Mouse (Mus musculus) MN1 (cell line): ENCODE measurements around the gene Gas2l3.

Experiments used
- DNase-seq: peaks from one replicate; pipeline ENCODE4 v3.0.0-alpha.2; 2016; ENCODE audit warnings: low spot score

Gene Gas2l3

DNA sequence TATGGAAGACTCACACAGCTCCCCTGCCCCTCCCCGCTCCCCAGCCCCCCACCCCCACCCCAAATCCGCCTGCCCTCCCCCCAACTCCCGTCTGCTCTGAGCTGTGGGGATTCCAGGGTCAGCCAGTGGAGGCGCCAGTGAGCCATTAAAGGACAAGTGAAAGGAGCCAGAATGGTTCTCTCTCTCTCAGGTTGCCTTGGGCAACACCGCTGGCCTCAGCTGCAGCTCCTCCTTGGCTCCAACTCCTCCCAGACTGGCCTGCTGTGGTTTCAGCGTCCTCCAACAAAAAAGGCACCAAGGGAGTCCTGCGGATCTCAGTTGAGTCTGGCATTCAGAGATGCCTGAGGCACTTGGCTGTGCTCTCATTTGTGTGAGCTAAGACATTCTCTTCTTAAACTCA, 47.9 kb downstream of the Gas2l3 start:
- DNase-seq: no peak

- DNase-seq: no peak
These were observed 48.4 kb downstream of the Gas2l3 start for GRCm38 (mm10) chr10:89395321-89395720.

DNA sequence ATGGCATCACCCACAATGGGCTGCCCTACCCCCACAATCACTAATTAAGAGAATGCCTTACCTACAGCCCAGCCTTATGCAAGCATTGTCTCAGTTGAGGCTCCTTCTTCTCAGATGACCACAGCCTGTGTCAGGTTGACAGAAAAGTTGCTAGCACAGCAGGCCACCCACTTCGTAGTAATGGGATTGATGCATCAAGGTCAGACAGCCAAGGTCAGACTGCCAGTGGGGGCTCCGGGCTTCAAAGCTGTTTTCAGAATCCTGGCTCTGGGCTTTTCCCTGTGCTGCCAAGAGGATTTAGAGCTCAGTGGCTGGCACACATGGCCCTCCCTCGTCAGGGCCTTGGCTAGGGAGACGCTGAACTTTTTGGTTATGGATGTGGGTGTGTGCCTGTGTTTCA, 51.1 kb downstream of the Gas2l3 start:
- no peak for DNase-seq

- DNase-seq: no peak
These were observed 52.1 kb downstream of the Gas2l3 start for GRCm38 (mm10) chr10:89391571-89392163.

DNA sequence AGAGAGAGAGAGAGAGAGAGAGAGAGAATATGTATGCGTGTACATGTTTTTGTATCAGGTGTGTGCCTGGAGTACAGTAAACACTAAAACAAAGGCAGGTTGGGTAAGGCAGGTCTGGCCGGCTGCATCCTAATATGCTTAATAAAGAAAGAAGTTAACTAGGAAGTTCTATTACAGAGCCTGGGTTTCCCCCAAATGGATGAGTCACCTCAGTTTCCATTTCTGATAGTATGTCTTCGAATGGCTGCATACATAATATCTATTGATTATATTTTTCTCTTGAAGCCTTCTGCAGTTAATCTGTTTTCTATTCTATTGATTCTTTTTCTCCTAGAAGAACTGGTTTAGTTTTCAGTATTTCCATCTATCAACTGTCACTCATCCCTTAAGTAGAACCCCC, 57.3 kb downstream of the Gas2l3 start:
- no peak for DNase-seq

DNA sequence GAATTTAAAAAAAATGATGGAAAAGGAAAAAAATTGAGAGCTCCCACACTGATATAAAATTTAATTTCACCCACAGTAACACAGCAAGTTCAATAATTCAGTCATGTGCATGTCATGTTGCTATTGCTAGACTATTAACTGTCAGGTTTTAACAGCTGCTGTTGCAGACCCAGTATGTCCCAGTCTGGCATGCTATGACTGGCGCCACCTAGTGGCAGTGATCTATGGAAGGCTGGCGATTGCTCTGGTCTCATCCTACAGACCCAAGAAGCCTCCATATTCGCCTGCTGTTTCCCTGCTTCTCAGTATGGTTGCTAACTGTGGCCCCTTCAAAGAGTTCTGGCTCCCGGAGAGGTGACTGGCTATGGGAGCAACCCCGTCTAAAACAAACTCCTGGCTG, 60.3 kb downstream of the Gas2l3 start:
- peak; percentile 48 for DNase-seq

DNA sequence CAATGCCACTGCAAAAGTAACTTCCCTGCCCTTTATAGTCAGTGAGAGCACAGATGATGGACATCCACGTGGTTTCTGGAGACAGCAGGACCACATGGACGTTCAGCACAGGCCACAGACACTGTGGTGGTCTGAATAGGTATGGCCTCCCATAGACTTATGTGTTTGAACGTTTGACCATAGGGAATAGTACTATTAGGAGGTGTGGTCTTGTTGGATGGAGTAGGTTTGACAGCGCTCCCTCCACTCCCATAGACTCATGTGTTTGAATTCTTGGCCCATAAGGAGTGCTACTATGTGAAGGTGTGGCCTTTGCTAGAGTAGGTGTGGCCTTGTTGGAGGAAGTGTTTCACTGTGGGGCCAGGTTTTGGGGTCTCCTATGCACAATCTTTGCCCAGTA, 66.0 kb downstream of the Gas2l3 start:
- DNase-seq: no peak

DNA sequence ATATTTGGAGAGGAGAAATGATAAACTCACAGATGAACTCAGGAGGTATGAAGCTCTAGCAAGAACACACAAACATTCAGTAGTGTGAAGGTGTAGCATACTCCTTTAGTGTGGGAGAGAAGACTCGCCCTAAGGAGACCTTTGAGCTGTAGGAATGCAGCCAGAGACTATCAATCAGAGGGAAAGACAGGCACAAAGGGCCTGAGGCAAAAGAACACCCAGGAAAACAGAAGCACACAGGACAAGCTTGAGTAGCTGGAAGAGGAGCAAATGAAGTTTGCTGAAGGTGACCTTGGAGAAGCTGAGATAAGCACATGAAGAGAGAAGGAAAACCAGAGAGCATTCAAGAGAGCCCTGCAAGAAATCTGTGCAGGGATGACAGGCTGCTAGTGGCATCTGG, 73.7 kb downstream of the Gas2l3 start:
- DNase-seq: no peak

DNA sequence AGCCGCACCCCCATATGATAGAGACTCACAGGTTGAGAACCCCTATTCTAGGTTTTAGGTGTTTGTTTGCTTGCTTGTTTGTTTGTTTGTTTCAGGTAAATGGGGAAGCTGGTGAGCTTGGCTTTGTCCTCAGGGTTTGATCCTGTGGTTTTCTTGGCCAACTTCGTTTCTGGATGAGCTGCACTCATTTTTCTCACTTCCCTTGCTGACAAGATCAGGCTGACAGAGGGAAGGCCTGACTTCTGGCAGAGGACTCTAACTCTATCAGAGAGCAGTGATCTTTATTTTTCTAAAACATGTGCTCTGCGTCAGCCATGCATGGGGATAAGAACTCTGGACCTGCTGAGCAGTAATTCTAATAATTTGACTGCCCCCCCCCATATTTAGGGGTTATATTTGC, 84.8 kb downstream of the Gas2l3 start:
- no peak for DNase-seq
